Mouse (Mus musculus) CD4-positive naive resting alpha-beta T cell, adult 76 days (primary cell): ENCODE measurements around the gene Vmn1r206. TPM values are rescaled to one million over a fixed set of nuclear protein-coding genes. Genes with fewer than 3 reads are reported as not detected.

ENCODE experiments used
- total RNA-seq: library from RNA; stranded (reverse); gene quantifications from one replicate; pipeline ENCODE4 v1.2.4, GENCODE M21; 2023

The Vmn1r206 gene
- not detected for total RNA-seq

GRCm38 (mm10) chr13:22624151-22624550 is at the start of gene Vmn1r206:
TSS of gene Vmn1r206 (minus strand) at chr13:22624251.

GRCm38 (mm10) chr13:22592900-22593299 is 31.2 kb downstream of the Vmn1r206 start, which contains the start of gene Vmn1r205:
TSS of gene Vmn1r205 (minus strand) at chr13:22593000.

Other genes starting within 250 kb of the Vmn1r206 start
- gene Vmn1r199, start 244.4 kb downstream of the Vmn1r206 start, total RNA-seq = not detected
- not detected for gene Vmn1r200, start 233.9 kb downstream of the Vmn1r206 start, total RNA-seq
- gene Vmn1r201, start 152.3 kb downstream of the Vmn1r206 start, total RNA-seq = not detected
- 0.15 TPM for gene Vmn1r202, start 118.9 kb downstream of the Vmn1r206 start, total RNA-seq
- gene Vmn1r203, start 106.1 kb downstream of the Vmn1r206 start, total RNA-seq = not detected
- gene Vmn1r204, start 71.1 kb downstream of the Vmn1r206 start, total RNA-seq = not detected
- gene Vmn1r205, start 31.3 kb downstream of the Vmn1r206 start, total RNA-seq = not detected
- gene Vmn1r207-ps, start 105.4 kb upstream of the Vmn1r206 start, total RNA-seq = not detected
- not detected for gene Vmn1r208, start 153.1 kb upstream of the Vmn1r206 start, total RNA-seq
- not detected for gene Vmn1r209, start 185.4 kb upstream of the Vmn1r206 start, total RNA-seq
- gene Vmn1r210, start 207.1 kb upstream of the Vmn1r206 start, total RNA-seq = not detected
- not detected for gene Vmn1r211, start 233.3 kb upstream of the Vmn1r206 start, total RNA-seq